Mouse (Mus musculus): Measurements from ENCODE around the gene Chst2. TPM values are rescaled to one million over a fixed set of nuclear protein-coding genes. Genes with fewer than 3 reads are reported as not detected.

Gene Chst2
- polyA plus RNA-seq, 1 experiment from 2014 or later: 3.9 TPM

DNA sequence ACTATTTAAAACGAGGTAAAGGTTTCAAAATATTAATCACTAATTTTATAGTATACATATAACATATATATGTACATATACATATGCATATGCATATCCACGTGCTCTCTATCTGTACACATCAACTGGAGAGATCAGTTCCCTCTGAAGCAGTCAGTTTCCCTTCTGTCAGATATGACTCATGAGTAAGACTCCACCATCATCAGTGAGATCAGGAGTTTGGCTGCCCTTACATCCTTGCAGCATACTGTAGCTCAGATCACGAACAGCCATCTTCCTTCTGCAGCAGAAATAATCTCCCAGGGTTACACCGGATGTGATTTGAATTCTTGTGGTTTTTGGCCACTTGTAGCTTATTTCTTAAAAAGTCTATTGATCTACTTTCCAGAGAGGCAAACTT lies 56.0 kb downstream of the Chst2 start:
- Histone ChIP-seq H3K9me3 (no peaks in the 10 kb centered on the region), H3K27ac (replicated peaks) (no peak overlapping the region), H3K27me3 (replicated peaks; ENCODE audit: low read depth, poor library complexity, severe bottlenecking) (no peaks in the 10 kb centered on the region), H3K4me1 (no peaks in the 10 kb centered on the region), H3K4me3 (no peak overlapping the region), H3K36me3 (replicated peaks) (no peaks in the 10 kb centered on the region)
- DNase-seq (ENCODE audit: low spot score): no peak
- 84% methylated on average over 4 of the region's 4 CpGs for WGBS

Other genes with a start within 250 kb of the Chst2 start
- 123 and 134 TPM in 2 replicates for gene U2surp, start 105.3 kb upstream of the Chst2 start, polyA plus RNA-seq (2016; fragmentation: Nextera tagmentation; extraction: Ambion mirVana)
- 0.16 and 0.19 TPM in 2 replicates for gene Paqr9, start 152.9 kb upstream of the Chst2 start, polyA plus RNA-seq (2016; fragmentation: Nextera tagmentation; extraction: Ambion mirVana)
- 4.5 and 5.5 TPM in 2 replicates for gene Pcolce2, start 230.9 kb upstream of the Chst2 start, polyA plus RNA-seq (2016; fragmentation: Nextera tagmentation; extraction: Ambion mirVana)